Mouse (Mus musculus) neural tube, embryonic 15.5 days (tissue): Measurements from ENCODE around the gene Fibp. TPM values are rescaled to one million over a fixed set of nuclear protein-coding genes. Genes with fewer than 3 reads are reported as not detected.

Experiments used
- ATAC-seq: fragments of 200-750 bp; cut with Nextera tagmentation; 2 replicates; pipeline ENCODE4 v1.8.0; 2017; ENCODE audit warnings: mild to moderate bottlenecking, moderate TSS enrichment, moderate library complexity; ENCODE audit not compliant: low FRiP score
- H3K27ac ChIP-seq: fragments of 300-500 bp; sonication (generic); replicated peaks from 2 replicates; pipeline ENCODE4 v1.5.1; 2015; ENCODE audit warnings: mild to moderate bottlenecking, inconsistent platforms
- H3K27me3 ChIP-seq: fragments of 300-500 bp; sonication (generic); replicated peaks from 2 replicates; pipeline ENCODE4 v1.6.1; 2015; ENCODE audit warnings: inconsistent platforms
- H3K36me3 ChIP-seq: fragments of 300-500 bp; sonication (generic); 2 replicates; pipeline ENCODE4 v1.6.1; 2015; ENCODE audit warnings: inconsistent platforms
- H3K4me1 ChIP-seq: fragments of 300-500 bp; sonication (generic); 2 replicates; pipeline ENCODE4 v1.6.1; 2015; ENCODE audit warnings: inconsistent platforms
- H3K4me2 ChIP-seq: fragments of 300-500 bp; sonication (generic); 2 replicates; pipeline ENCODE4 v1.6.1; 2015; ENCODE audit warnings: inconsistent platforms, mild to moderate bottlenecking, moderate library complexity
- H3K4me3 ChIP-seq: fragments of 300-500 bp; sonication (generic); replicated peaks from 2 replicates; pipeline ENCODE4 v1.5.1; 2015; ENCODE audit warnings: mild to moderate bottlenecking, inconsistent platforms
- H3K9ac ChIP-seq: fragments of 300-500 bp; sonication (generic); replicated peaks from 2 replicates; pipeline ENCODE4 v1.6.1; 2015; ENCODE audit warnings: mild to moderate bottlenecking, inconsistent platforms
- H3K9me3 ChIP-seq: fragments of 300-500 bp; sonication (generic); replicated peaks from 2 replicates; pipeline ENCODE4 v1.6.1; 2016; ENCODE audit warnings: inconsistent platforms
- WGBS: fragments of 180-500 bp; shearing (Covaris S2); methylation state at CpG from one replicate; pipeline ENCODE4 v1.1.7; 2015; ENCODE audit warnings: mixed read lengths; 5-methylcytosine and 5-hydroxymethylcytosine counted together
- polyA plus RNA-seq: library from polyadenylated mRNA; unstranded; fragments of >200 nt; fragmentation: Nextera tagmentation; extraction: Ambion mirVana; gene quantifications from 2 replicates; pipeline ENCODE4 v1.2.1, GENCODE M21; 2015

The Fibp gene
- polyA plus RNA-seq, 1 experiment from 2014 or later: 154 TPM

DNA sequence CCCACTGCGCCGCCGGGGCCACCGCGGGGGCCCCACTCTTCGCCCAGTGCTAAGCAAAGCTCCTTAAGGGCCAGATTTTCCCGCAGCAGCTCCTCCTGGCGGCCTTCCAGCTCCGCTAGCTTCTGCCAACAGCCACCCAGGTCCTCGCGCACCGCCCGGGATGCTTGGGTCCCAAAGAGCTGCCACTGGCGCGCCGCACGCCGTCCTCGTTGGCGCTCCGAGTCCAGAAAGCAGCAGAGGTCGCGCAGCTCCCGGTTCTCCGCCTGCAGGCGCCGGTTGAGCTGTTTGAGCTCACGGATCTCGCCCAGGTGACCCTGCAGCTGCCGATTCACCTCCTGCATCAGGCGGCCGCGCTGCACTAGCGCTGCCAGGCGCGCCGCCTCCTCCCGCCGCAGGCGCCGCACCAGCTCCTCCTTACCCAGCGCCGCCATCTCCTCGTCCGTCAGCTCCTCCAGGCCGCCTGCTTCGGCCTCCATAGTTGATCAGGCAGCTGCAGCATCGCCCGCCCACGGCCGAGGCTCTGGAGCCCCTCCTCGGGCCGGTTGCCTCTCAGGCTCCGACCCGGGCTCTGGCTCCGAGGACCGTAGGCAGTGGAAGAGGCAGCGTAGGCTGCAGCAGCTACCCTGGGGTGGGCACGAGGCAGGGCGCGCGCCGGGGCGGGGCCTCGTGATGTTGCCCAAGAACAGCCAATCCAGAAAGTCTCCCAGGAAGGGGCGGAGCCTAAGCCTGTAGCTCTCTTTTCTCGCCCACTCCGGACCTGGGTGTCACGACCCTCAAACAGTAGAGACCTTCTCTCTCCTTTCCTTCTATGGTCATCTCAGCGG lies 3.3 kb upstream of the Fibp start:
- WGBS: under 1% methylated on average over 69 of the region's 70 CpGs
- Histone ChIP-seq H3K36me3 (peaks cover 4% of the 10 kb centered on the region), H3K4me1 (peaks cover 53% of the 10 kb centered on the region)

DNA sequence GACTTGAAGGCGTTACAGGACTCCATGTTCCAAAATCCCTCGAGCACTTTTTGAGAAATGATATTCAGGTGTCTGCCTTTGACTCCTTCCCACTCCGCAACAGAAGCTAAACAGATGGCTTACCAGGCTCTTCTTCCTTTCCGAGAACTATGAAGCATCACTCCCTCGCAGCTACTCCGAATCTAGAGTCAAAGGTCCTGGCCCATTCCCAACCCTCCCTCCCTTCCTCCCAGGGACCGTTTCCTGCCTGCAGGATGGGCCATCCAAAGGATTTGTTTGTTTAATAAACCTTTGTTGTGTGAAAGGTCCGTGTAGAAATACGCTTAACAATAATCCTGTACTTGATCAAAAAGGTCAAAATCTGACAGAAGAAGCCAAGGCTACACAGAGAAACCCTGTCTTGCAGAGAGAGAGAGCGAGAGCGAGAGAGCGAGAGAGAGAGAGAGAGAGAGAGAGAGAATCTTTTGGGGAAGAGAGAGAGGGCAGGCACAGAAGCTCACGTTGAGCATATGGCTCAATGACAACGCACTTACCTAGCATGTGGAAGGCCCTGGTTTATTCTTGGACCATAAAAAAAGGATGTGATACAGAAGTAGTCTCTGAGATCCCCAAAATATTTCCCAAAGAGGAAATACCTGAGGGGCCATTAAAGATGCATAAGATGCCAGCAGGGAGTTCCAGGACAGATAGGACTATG lies 2.5 kb upstream of the Fibp start, which contains the start of gene Ccdc85b:
Gene Ccdc85b, minus strand, starts transcription at position 149 of the 697 bp plus-strand sequence.
- Histone ChIP-seq H3K4me1 (peaks cover 53% of the 10 kb centered on the region), H3K27me3 (peaks cover 4% of the 10 kb centered on the region; the same call in 1 of the 2 replicates), H3K9ac (peak within 1 kb of the TSS; percentile 85), H3K27ac (peak within 1 kb of the TSS; percentile 97), H3K4me3 (peak within 1 kb of the TSS; percentile 73), H3K36me3 (peaks cover 12% of the 10 kb centered on the region), H3K4me2 (peak within 1 kb of the TSS; percentile 91), H3K9me3 (no peaks in the 10 kb centered on the region)
- ATAC-seq: 0 out of 2 replicates have a peak, but pooled peaks have one; percentile 2
- 19% methylated on average over 14 of the region's 14 CpGs for WGBS

More for the DNA sequence above, 3.3 kb upstream of the Fibp start:
- Histone ChIP-seq H3K27ac (peak overlapping the region; percentile 97), H3K9ac (peak overlapping the region; percentile 85), H3K4me2 (peak overlapping the region; percentile 91), H3K27me3 (peaks cover 4% of the 10 kb centered on the region; the same call in 1 of the 2 replicates), H3K4me3 (peak overlapping the region; percentile 73), H3K9me3 (no peaks in the 10 kb centered on the region)
- ATAC-seq: peak; percentile 95

DNA sequence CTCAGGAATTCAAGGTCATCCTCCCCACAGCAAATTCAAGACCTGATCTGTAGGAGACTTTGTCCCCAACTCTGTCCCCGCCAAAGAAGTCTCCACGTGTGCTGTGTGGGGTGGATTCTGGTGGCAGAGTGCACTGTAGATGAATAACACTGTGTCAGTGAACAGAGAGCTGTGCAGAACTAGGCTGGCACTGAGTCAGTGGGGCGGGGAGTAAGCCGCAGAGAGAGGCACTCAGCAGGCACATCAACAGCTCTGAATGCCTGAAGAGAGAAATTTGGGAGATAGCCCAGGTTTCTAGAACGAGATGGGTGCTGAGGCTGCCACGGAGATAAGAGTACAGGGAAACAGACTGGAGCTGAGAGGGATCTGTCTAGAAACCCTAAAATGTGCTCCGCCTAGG lies 1.4 kb upstream of the Fibp start:
- Histone ChIP-seq H3K9ac (no peak overlapping the region), H3K27ac (no peak overlapping the region), H3K4me3 (no peak overlapping the region), H3K27me3 (peaks cover 4% of the 10 kb centered on the region; the same call in 1 of the 2 replicates), H3K9me3 (no peaks in the 10 kb centered on the region), H3K4me1 (peaks cover 55% of the 10 kb centered on the region), H3K4me2 (no peak overlapping the region), H3K36me3 (peaks cover 16% of the 10 kb centered on the region)
- 76% methylated on average over 7 of the region's 7 CpGs for WGBS
- ATAC-seq: no peak

DNA sequence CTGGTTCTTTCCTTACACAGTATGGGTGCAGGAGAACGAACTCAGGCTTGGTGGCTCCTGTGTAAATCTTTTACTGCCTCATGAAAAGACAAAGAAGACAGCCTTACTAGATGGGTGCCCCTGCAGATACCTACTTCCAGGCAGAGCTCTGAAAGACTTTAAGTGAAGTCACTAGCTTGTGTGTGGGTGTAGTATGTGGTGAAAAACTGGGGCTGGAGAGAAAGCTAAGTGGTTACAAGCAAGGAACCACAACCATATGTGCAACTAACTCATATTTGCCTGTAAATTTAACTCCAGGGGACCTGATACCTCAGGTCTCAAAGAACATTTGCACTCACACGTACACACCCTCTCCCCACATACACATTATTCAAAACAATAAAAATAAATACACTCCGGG lies 519 bp upstream of the Fibp start:
- Histone ChIP-seq H3K4me2 (peak overlapping the region; percentile 76), H3K36me3 (peaks cover 18% of the 10 kb centered on the region), H3K4me3 (peak overlapping the region; percentile 81), H3K27me3 (peaks cover 4% of the 10 kb centered on the region; the same call in 1 of the 2 replicates), H3K27ac (peak overlapping the region; percentile 85), H3K4me1 (peaks cover 55% of the 10 kb centered on the region), H3K9ac (peak overlapping the region; percentile 76), H3K9me3 (no peaks in the 10 kb centered on the region)
- ATAC-seq: no peak
- 16% methylated on average over 3 of the region's 3 CpGs for WGBS

DNA sequence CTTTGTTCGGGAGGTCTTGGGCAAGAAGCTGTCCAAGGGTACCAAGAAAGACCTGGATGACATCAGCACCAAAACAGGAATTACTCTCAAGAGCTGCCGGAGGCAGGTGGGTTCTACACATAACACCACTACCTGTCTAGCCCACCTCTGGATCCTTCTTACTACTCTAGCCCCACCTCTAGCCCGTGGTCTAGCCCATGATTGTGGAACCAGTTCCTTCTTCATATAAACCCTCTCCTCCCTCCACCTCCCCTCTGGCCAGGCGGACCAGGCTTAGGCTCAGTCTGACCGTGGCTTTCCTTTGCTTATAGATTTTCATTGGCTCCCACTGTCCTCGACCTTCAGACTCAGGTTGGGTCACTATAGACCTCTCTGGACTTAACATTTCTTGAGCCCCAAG lies 996 bp downstream of the Fibp start:
- peaks cover 4% of the 10 kb centered on the region; the same call in 1 of the 2 replicates for H3K27me3 ChIP-seq
- H3K9ac ChIP-seq: peak overlapping the region; percentile 76
- peak overlapping the region; percentile 76 for H3K4me2 ChIP-seq
- ATAC-seq: no peak
- peak overlapping the region; percentile 81 for H3K4me3 ChIP-seq
- 88% methylated on average over 6 of the region's 6 CpGs for WGBS
- H3K9me3 ChIP-seq: no peaks in the 10 kb centered on the region
- no peak overlapping the region for H3K27ac ChIP-seq
- H3K4me1 ChIP-seq: peaks cover 42% of the 10 kb centered on the region
- peaks cover 34% of the 10 kb centered on the region for H3K36me3 ChIP-seq

DNA sequence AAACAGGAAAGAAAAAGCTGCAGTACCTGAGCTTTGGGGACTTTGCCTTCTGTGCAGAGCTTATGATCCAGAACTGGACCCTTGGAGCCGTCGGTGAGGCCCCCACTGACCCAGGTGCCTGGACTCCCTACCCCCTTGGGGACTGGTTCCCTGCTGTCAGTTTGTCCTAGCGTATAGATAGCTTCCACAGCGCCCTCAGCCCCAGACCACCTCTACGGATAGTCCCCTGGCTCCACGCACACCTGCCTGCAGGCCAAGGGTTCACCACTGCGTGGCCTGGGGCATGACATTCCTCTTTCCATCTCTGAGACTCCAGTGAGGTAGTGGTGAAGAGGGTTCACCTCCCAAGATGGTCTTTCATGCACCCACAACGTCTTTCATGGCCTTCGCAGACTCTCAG lies 2.8 kb downstream of the Fibp start:
- ATAC-seq: no peak
- H3K4me1 ChIP-seq: peaks cover 33% of the 10 kb centered on the region
- no peak overlapping the region for H3K9ac ChIP-seq
- H3K36me3 ChIP-seq: peaks cover 46% of the 10 kb centered on the region
- WGBS: 90% methylated on average over 9 of the region's 9 CpGs
- H3K27ac ChIP-seq: no peak overlapping the region
- H3K27me3 ChIP-seq: peaks cover 4% of the 10 kb centered on the region; the same call in 1 of the 2 replicates
- H3K4me2 ChIP-seq: no peak overlapping the region
- H3K9me3 ChIP-seq: no peaks in the 10 kb centered on the region
- no peak overlapping the region for H3K4me3 ChIP-seq

DNA sequence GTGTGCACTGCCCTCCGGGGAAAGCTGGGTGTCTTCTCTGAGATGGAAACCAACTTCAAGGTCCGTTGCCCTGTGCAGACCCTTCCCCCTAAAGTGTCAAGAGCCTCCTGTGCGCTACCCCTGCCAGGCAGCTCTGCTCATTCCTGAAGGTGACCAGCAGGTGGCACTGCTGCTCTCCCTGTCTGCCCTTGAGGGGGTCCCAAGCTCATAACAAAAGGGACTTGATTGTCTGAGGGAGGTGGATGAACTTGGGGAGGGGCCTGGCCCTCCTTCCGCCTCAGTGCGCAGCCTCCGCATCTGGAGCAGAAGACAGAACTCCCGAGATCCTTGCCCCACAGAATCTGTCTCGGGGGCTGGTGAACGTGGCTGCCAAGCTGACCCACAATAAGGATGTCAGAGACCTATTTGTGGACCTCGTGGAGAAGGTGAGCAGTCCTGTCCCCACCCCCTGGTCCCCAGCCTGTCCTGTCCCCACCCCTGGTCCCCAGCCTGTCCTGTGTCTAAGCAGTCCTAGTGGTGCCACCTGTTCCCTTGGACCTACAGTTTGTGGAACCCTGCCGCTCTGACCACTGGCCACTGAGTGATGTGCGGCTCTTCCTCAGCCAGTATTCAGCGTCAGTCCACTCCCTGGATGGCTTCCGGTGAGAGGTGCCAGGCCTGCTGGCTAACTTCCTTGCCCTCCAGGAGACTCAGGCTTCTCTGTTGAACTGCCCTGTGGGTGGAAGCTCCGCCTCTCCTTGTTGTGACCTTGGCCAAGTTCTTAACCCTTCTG lies 3.6 kb downstream of the Fibp start:
- H3K36me3 ChIP-seq: peaks cover 46% of the 10 kb centered on the region
- peak overlapping the region; percentile 65 for H3K27ac ChIP-seq
- peak overlapping the region; percentile 46 for H3K9ac ChIP-seq
- H3K4me2 ChIP-seq: peak overlapping the region; percentile 49
- 37% methylated on average over 15 of the region's 15 CpGs for WGBS
- peaks cover 4% of the 10 kb centered on the region; the same call in 1 of the 2 replicates for H3K27me3 ChIP-seq
- peaks cover 32% of the 10 kb centered on the region for H3K4me1 ChIP-seq
- peak overlapping the region; percentile 27 for H3K4me3 ChIP-seq
- ATAC-seq: peak; percentile 42
- no peaks in the 10 kb centered on the region for H3K9me3 ChIP-seq

DNA sequence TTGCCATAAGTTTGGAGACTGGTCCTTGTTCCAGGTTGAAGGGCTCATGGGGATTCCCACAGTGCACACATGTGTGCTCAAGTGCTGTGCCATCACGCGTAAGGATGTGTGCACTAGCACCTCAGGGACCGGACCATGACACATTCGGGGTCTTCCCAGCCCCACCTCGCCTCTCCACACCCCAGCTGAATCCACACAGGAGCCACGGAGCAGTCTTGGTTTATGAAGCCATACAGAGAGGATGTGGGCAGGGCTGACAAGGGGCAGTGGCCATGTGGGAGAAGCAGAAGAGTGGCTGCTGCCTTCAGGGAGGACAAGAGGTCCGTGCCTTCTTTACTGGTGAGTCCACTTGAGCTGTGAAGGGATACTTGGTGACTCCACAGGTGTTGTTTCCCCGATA lies 4.6 kb downstream of the Fibp start:
- Histone ChIP-seq H3K9me3 (no peaks in the 10 kb centered on the region), H3K9ac (0 out of 2 replicates have a peak overlapping the region, but pooled peaks have one; percentile 6), H3K27me3 (no peaks in the 10 kb centered on the region), H3K4me2 (0 out of 2 replicates have a peak overlapping the region, but pooled peaks have one; percentile 49), H3K36me3 (peaks cover 46% of the 10 kb centered on the region), H3K4me3 (no peak overlapping the region), H3K4me1 (peaks cover 28% of the 10 kb centered on the region), H3K27ac (no peak overlapping the region)
- ATAC-seq: no peak
- 94% methylated on average over 8 of the region's 8 CpGs for WGBS

DNA sequence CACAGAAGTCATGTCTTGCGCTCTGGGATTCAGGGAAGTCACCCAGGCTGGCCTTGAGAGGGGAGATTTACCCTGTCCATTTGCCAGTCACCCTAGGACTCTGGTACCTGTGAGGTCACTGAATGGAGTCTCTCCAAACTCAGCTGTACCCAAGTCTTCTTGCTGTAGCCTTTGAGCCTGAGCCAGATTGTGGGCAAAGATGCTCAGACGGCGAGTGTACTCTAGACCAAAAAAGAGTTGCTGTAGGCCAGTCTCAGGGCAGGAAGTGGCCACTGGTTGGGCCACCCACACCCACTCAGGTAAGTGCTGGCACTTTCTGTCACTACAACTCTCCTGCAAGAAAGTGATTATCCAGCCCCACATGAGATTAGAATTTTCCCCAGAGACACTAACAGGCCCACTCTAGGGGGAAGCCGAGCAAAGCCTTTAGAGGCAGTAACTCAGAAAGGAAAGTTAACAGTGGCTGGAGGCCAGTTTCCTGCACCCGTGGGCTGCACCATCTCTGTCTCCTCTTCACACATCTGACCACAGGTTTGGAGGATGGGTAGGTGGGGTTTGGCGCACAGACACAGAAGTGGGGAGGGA lies 6.6 kb downstream of the Fibp start:
- Histone ChIP-seq H3K27me3 (no peaks in the 10 kb centered on the region), H3K4me1 (peaks cover 16% of the 10 kb centered on the region), H3K9ac (no peak overlapping the region), H3K36me3 (peaks cover 46% of the 10 kb centered on the region), H3K9me3 (no peaks in the 10 kb centered on the region), H3K4me2 (no peak overlapping the region), H3K4me3 (no peak overlapping the region), H3K27ac (no peak overlapping the region)
- WGBS: 91% methylated on average over 6 of the region's 6 CpGs
- ATAC-seq: no peak

DNA sequence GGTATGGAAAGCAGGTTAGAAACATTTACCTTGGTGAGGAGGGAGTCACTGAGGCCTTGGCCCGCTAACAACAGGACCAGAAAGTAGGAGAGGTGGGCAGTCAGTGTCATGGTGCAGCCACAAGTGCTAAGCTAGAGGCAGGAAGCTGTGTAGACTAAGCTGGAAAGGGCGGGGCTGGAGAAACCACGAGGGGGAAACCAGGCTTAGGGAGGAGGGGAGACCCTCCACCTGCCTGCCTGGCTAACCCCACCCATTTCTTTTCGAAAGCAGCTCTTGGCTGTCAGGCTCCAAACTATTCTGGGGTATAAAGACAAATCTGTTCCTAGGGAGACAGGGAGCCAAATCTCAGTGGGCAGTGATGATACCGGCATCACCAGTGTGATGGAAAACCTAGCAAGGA lies 8.0 kb downstream of the Fibp start, which contains the start of gene Ctsw:
Gene Ctsw, minus strand, starts transcription at position 134 of the 400 bp plus-strand sequence.
- Histone ChIP-seq H3K4me1 (peaks cover 17% of the 10 kb centered on the region), H3K27ac (no peak within 1 kb of the TSS), H3K4me2 (no peak within 1 kb of the TSS), H3K4me3 (no peak within 1 kb of the TSS), H3K36me3 (peaks cover 34% of the 10 kb centered on the region), H3K9me3 (no peaks in the 10 kb centered on the region), H3K27me3 (no peaks in the 10 kb centered on the region), H3K9ac (no peak within 1 kb of the TSS)
- WGBS: 74% methylated on average over 5 of the region's 5 CpGs
- no peak for ATAC-seq

DNA sequence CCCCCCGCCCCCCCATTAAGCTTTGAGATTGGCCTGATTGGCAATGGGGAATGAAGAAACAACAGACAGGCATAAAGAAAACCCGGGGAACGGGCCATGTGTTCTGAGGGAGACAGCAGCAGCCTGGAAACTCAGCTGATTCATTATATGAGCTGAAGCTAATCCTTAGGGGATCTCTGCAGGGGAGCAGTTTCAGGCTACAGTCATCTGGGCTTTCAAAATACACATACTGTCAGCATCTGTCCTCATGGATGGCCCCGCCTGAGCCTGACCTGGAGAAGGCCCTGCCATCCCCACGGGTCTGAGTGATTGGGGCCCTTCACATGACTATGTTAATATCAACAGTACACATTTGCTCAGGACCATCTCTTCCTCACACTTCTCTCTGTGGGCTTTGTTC lies 11.4 kb downstream of the Fibp start:
- Histone ChIP-seq H3K27ac (no peak overlapping the region), H3K4me3 (no peak overlapping the region), H3K36me3 (peaks cover 8% of the 10 kb centered on the region), H3K27me3 (no peaks in the 10 kb centered on the region), H3K4me2 (no peak overlapping the region), H3K9ac (no peak overlapping the region), H3K9me3 (no peaks in the 10 kb centered on the region), H3K4me1 (peaks cover 30% of the 10 kb centered on the region)
- 44% methylated on average over 5 of the region's 5 CpGs for WGBS
- no peak for ATAC-seq
